Mouse (Mus musculus): ENCODE measurements around the gene Atxn7l1.

Atxn7l1 gene

DNA sequence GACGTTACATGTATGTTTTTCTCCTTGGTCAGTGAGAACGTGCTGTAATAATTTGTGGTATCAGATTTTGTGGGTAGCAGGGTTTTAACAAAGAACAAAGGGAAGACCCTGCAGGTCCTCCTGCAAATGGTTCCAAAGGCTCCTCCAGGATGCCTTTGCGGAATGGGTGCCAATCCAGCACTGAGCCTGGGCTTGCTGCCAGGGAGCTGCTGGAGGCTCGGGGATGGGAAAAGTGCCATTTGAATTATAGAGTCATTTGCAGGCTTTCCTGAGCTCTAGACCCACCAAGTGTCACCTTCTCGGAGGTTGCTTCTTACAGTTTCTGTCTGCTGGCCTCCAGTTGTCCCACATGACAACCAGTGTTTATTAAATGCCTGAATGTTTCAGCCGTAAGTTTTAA lies 213.2 kb downstream of the Atxn7l1 start:
- no peak for DNase-seq (ENCODE audit: low spot score)

DNA sequence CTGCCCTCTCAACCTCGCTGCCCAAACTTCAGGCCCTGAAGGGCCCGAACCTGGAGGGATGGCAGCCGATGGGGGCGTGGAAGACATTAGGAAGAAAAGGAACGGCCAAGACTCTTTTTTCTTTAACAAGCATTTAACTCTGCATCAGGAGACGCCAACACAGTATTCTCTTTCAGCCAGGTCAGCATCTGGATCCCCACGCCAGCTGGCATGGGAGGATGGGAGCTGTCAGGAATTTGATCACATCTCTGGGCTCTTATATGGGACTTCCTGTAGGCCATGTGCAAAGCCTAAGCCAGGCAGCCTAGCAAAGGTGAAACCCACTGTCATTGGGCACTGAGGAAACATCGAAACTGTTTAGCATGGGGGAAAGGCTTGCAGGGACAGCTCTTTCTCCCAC lies 217.0 kb downstream of the Atxn7l1 start:
- DNase-seq (ENCODE audit: low spot score), result no peak

DNA sequence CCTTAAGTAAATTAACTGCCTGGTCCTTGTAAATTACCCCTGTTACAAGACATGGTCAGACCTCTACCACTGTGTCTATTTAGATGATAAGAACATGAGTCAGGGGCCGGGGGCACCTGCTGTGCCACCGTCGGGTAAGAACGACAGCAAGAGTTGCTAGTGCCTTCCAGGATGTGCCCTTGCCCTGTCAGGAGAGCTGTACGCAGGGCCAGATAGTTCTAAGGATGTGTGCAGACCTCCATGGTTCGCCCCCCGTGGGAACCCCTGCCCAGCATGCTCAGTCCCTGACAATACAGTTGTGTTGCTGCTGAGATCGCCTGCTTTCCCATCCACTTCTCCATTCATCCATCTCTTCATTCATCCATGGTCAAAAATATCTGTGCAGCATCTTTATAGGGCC lies 217.6 kb downstream of the Atxn7l1 start:
- DNase-seq (ENCODE audit: low spot score), result no peak

DNA sequence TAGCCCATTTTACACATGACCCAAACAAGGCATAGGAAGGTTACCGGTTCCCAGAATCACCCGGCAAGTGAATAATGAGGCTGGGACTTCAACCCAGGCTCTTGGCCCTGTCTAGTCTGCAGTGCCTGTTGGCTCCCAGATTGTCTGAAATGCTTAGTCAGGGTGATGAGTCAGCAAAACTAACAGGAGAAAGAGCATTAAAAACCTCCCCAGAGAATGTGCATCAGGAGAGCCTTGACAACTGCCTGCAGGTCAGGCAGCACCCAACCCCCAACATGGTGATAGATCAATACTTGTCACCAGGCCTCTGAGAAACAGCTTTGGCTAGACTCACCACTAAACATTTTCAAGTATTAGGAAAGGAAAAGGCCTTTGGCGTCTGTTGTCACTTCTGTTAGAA lies 222.1 kb downstream of the Atxn7l1 start:
- DNase-seq (ENCODE audit: low spot score), result peak; percentile 8

DNA sequence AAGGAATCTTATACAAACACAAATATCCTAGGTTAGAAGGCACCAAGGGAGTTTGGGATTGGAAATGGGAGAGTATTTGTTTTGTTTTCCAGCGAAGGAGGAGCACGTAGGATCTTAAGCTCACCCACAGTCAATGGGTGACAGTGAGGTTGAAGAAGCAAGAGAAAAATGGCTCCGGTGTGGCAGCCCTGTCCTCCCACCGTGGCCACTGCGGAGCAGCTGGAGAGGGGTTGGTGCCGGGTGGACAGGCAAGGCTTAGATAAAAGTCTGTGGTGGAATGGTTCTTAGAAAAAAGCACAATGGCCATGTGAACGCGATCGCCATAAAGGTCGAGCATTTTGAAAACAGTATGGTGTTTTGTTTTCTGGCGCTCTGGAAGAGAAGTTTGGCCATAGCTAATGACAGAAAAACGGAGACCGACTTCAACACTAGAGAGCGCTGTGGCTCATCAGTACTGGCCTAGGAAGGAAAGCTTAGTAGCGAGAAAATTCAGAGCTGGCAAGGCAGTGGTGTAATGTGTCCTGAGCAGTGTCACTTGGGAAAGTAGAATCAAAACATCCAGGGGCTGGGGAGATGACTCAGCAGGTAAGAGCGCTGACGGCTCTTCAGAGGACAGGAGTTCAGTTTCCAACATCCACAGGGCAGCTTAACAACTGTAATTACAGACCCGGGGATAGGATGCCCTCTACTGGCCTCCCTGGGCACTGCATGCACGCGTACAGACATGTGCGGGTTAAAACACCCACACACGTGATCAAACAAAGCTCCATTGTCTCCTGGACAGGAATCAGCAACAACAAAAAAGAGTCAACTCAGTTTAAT lies 232.3 kb downstream of the Atxn7l1 start:
- peak; percentile 90 for DNase-seq (ENCODE audit: low spot score)

DNA sequence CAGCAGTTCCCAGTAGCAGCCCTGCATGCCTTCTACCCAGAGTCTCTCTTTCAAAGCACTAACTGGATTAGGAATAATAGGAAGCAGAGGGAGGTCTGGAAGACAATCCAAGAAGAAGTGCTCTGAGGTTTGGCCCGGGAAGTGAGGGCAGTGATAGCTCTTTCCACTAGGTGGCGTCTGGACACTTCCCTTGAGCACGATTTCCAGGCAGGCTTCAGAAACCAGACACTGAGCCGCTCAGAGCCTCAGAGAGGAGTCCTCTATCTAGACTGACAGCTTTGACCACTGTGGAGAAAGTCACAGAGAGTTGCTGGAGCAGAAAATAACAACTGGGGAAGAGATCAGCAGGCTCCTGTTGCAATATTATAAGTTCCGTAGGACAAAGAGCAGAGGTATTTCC lies 241.3 kb downstream of the Atxn7l1 start:
- peak; percentile 92 for DNase-seq (ENCODE audit: low spot score)

DNA sequence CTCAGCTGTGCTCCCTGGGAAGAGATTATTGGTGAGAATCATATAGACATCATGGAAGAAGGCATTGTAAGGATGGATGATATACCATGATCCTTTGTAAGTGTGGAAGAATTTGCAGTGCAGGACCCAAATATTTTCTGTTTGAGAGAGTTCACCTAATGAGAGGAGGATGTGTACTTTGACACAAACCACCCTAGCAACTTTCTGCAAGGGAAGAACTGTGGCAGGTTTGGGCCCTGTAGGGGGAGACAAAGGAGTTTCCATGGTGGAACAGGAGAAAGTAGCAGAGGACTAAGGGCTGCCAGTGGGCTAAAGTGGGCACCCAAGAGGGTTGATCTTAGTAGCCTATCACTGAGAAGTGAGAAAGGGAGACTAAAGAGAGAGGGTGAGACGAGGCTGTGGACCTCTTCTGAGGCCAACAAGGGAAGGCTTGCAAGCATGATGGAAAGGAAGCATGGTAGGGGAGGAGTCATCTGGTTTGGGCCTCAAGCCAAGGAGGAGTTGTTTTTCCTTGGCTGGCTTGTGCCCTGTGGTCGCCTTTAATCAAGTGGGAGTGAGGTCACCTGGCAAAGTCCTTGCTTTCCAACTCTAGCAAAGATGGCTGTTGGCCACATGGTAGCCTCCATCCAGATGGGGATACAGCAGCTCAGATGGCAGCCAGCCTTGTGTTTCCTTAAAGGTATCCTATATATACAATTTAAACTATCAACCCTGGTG lies 243.5 kb downstream of the Atxn7l1 start:
- no peak for DNase-seq (ENCODE audit: low spot score)

DNA sequence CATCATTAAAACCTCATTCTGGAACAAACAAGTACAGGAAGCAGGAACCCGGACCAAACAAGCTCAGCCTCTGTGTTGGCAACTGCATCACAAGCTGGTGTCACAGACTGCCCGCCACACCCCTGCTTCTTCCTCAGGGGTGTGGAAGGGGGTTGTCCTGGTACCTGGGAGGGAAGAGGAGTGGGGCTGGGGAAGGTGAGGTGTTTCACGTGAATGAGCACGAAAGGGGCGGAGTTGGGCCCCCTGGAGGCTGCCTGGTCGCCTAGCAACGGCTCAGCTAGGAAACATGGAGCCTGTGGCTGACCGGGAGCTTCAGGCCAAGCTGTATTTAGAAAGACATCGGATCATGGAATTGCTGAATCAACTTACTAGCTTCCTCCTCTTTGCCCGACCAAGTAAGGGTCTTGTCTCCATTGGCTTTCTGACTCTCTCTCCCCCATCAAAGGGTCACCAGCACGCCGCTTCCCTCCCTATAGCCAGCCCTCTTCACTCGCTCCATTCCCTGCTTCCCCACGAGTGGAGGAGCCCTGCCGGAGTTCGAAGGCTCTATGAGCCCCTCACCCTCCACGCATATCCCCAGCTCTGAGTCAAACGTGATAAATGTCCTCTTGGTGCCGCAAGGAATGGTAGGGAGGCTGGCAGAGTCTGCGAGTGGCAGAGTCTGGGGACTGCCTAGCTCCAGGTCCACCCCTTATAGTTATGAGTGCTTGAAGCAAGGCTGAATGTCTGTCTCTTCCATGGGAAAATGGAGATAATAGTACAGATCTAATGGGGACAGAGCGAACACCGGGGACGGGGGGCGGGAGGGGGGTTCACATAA lies 247.5 kb downstream of the Atxn7l1 start, which contains the start of gene Efcab10:
Gene Efcab10, plus strand, starts transcription at position 51 of the 820 bp plus-strand sequence.
- peak; percentile 68 for DNase-seq (ENCODE audit: low spot score)

DNA sequence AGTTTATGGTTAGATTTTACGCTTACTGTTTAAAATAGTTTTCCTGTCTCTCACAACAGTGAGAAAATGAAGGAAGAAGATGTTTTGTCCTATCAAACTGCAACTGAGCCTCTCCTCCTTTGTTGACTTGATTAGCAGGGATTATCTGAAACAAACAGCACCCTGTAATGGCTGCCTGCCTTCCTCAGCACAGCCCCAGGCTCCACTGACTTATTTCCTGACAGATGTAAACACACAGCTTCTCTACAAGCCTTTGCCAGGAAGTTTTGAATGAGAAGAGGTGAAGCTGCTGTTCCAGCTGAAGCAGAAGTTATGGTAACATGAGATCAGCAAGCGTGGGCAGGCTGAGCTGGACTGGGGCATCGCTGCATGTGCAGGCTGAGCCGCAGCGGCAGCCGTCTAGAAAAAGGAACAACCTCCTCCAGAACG lies 255.8 kb downstream of the Atxn7l1 start:
- DNase-seq (ENCODE audit: low spot score), result peak; percentile 5

DNA sequence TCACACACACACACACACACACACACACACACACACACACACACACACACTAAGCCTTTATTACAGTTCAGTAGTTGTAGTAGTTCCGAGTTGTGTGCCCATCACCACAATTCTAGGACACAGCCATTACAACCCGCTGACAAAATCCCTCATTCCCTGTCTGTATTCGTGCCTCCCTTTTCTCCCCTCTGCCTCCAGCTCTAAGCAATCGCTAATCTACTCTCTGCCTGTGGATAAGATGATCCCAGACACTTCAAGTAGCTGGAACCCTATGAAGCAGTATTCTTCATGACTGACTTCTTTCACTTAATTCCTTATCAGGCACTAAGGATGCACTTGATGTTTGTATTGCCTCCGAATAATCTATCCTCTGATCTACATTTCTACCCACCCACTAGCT lies 257.5 kb downstream of the Atxn7l1 start:
- no peak for DNase-seq (ENCODE audit: low spot score)

DNA sequence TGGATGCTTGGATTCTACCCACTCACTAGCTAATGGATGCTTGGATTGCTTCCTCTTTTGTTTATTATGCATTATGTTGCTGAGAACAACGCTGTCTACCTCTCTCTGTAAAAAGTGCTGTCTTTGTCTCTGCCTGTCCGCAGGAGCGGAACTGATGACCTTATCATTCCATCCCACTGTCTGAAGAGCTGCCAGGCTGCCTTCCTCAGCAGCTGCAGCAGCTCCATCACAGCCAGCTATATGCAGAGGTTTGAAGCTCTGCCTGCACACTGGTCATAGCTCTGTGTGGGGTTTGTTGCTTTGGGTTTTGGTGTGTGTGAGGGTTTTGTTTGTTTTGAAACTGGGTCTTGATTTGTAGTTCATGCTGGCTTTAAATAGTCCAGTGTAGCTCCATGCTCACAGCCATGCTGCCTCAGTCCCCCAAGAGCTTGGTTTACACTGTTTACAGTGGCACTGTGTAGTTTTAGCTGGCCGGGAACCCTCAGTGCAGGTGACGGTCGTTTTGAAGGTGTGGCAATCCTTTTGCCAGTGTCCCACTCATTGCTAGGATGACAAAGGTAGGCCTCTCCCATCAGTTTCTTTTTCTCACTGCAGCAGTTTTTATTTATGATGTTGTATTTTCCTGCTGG lies 258.0 kb downstream of the Atxn7l1 start:
- peak; percentile 25 for DNase-seq (ENCODE audit: low spot score)

DNA sequence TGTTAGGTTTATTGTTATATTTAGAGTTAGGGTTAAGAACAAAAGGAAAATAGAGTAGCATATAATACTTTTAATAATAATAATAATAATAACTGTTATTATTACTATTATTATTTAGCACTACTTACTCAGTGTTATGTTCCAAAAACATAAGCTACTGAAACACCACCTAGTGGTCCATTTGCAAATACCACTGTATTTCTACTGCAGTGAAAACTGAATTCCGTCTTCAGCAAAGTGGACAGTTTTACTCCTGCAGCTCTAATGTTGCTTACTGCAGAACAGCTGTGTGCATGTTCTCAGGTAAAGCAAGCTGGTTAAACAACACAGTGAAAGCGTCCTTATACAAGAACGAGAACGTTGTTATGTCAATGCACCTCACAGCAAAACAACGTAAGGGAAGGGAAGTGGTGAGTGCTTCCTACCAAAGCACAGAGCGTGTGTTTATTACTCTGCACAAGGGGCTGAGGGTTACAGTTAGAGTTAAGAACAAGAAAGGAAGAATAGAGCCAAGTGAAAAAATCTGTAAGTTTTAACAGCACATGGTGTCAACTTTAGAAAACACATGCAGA lies 264.2 kb downstream of the Atxn7l1 start:
- DNase-seq (ENCODE audit: low spot score), result peak; percentile 22
